Mouse (Mus musculus): Measurements from ENCODE around the gene Kcnq5. TPM values are rescaled to one million over a fixed set of nuclear protein-coding genes. Genes with fewer than 3 reads are reported as not detected.

Kcnq5 gene
- polyA plus RNA-seq, 1 experiment from 2014 or later: 2.4 TPM

DNA sequence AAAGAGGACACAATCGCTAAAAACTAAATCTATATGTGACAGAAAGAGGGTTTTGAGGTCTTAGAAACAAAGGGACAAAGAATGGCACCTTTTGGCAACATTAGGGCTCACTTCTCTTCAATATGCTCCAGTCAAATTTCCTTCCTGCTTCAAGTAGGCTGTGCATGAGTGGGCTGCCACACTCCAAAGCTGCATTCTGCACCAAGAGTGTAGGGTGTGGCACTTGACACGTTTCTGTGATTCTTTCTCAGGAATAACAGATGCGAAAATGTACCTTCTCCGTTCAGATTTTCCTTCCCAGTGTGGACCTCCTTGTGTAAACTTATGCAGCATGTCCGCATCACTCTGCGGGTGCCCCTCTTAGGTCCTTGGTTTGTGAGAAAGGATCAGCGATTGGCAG lies 455.1 kb downstream of the Kcnq5 start:
- H3K4me1 ChIP-seq (ENCODE audit: control insufficient read depth, insufficient read depth, low read length): no peaks in the 10 kb centered on the region
- WGBS: 88% methylated on average over 7 of the region's 7 CpGs
- H3K4me2 ChIP-seq (ENCODE audit: low read length): no peak overlapping the region
- no peaks in the 10 kb centered on the region for H3K9me3 ChIP-seq (replicated peaks; ENCODE audit: control insufficient read depth, low read length, poor library complexity, severe bottlenecking)
- H3K9ac ChIP-seq (ENCODE audit: low read depth, low read length): no peak overlapping the region
- no peaks in the 10 kb centered on the region for H3K27me3 ChIP-seq (ENCODE audit: control insufficient read depth, insufficient read depth, low read depth, low read length)
- no peak overlapping the region for H3K27ac ChIP-seq (ENCODE audit: low read length)
- H3K4me3 ChIP-seq (ENCODE audit: low read depth, low read length): no peak overlapping the region
- ATAC-seq: no peak
- no peaks in the 10 kb centered on the region for H3K36me3 ChIP-seq (ENCODE audit: control insufficient read depth, insufficient read depth, low read length)

DNA sequence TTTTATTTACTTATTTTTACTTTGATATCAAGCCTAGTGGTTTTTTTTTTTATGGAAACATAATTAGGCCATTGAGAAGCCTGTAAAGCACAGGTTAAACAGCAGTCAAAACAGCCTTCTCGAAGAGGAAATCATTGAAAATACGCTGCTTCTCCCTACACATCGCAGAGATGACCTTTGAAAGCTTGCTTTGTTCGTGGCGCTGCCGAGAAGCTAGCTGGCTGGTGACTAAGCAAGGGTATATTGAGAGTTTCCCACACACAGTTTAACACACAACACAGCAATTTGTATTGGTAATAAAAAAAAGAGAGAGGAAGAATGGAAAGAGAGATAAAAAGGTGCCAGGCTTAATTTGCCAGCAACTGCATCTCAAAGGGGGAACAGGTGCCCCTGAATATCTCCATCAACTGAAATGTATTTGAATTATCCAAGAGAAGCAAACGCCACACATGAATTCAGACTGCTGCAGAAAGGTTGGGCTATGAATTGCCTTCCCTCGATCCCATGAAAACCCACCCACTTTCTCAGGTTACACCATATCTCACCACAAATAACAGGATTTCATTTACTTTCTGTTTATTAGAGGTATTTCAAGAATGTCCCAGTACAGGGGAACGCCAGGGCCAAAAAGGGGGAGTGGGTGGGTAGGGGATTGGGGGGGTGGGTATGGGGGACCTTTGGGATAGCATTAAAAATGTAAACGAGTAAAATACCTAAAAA lies 461.8 kb downstream of the Kcnq5 start:
- Histone ChIP-seq H3K9me3 (replicated peaks; ENCODE audit: control insufficient read depth, low read length, poor library complexity, severe bottlenecking) (no peaks in the 10 kb centered on the region), H3K27me3 (ENCODE audit: control insufficient read depth, insufficient read depth, low read depth, low read length) (no peaks in the 10 kb centered on the region), H3K4me3 (ENCODE audit: low read depth, low read length) (no peak overlapping the region), H3K36me3 (ENCODE audit: control insufficient read depth, insufficient read depth, low read length) (no peaks in the 10 kb centered on the region), H3K4me1 (ENCODE audit: control insufficient read depth, insufficient read depth, low read length) (no peaks in the 10 kb centered on the region), H3K9ac (ENCODE audit: low read depth, low read length) (no peak overlapping the region), H3K27ac (ENCODE audit: low read length) (no peak overlapping the region), H3K4me2 (ENCODE audit: low read length) (no peak overlapping the region)
- 52% methylated on average over 10 of the region's 10 CpGs for WGBS
- ATAC-seq: no peak

DNA sequence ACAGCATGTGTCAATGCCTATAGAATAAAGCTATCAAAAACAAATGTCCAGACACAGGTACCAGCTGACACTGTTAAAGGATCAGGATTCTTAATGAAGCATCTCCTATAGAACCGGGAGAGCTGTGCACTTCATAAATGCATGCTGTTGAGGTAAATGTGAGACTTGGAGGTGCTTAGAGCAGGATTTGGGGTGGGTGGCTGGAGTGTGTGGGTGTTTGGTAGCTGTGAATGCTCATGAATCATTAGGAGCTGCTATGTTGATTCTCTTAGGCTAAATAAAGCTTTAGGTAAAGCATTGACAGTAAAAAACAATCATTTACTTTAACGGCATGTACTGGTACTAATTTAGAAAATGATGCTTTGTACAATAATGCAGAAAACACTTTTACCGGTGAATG lies 465.4 kb downstream of the Kcnq5 start:
- Histone ChIP-seq H3K4me2 (ENCODE audit: low read length) (no peak overlapping the region), H3K9me3 (replicated peaks; ENCODE audit: control insufficient read depth, low read length, poor library complexity, severe bottlenecking) (no peaks in the 10 kb centered on the region), H3K27me3 (ENCODE audit: control insufficient read depth, insufficient read depth, low read depth, low read length) (no peaks in the 10 kb centered on the region), H3K9ac (ENCODE audit: low read depth, low read length) (no peak overlapping the region), H3K36me3 (ENCODE audit: control insufficient read depth, insufficient read depth, low read length) (no peaks in the 10 kb centered on the region), H3K4me1 (ENCODE audit: control insufficient read depth, insufficient read depth, low read length) (no peaks in the 10 kb centered on the region), H3K27ac (ENCODE audit: low read length) (no peak overlapping the region), H3K4me3 (ENCODE audit: low read depth, low read length) (no peak overlapping the region)
- 89% methylated on average over 3 of the region's 3 CpGs for WGBS
- no peak for ATAC-seq

DNA sequence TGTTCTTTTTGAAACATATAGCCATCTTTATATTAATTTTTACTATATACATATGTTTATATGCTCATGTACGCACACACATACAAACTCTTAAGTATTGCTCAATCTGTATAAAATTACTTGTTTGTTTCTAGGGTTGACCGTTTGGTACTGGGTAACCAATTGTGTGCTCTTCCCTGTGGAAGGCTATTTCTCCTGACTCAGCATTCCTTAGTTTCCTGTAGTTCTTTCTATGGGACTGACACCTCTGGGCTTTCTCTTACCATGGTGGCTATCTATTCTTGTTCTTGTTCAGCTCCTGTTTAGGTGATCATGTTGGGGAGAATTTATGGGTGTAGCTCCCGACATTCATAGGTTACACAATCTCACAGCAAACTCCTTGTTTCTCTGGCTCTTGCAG lies 473.1 kb downstream of the Kcnq5 start:
- Histone ChIP-seq H3K9ac (ENCODE audit: low read depth, low read length) (no peak overlapping the region), H3K27me3 (ENCODE audit: control insufficient read depth, insufficient read depth, low read depth, low read length) (no peaks in the 10 kb centered on the region), H3K4me3 (ENCODE audit: low read depth, low read length) (no peak overlapping the region), H3K4me1 (ENCODE audit: control insufficient read depth, insufficient read depth, low read length) (no peaks in the 10 kb centered on the region), H3K9me3 (replicated peaks; ENCODE audit: control insufficient read depth, low read length, poor library complexity, severe bottlenecking) (no peaks in the 10 kb centered on the region), H3K4me2 (ENCODE audit: low read length) (no peak overlapping the region), H3K36me3 (ENCODE audit: control insufficient read depth, insufficient read depth, low read length) (no peaks in the 10 kb centered on the region), H3K27ac (ENCODE audit: low read length) (no peak overlapping the region)
- WGBS: 94% methylated on average over 3 of the region's 3 CpGs
- ATAC-seq: no peak

DNA sequence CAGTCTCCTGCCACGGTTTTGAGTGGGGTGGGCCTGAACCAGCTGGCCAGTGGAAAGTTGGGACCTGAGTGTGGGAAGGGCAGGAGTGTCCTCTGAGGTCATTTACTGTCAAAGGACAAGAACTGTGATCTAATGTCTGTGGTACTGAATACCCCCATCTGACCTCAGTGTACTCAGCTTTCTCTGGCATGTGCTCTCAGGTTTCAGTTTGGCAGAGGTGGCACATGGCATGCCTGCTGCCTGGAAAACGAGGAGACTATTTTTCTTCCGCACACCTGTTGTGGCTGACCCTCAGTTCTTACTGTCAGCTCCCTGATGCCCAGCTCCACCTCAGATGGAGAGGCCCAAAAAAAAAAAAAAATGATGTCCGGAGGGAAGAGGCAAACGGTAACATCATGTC lies 475.5 kb downstream of the Kcnq5 start:
- Histone ChIP-seq H3K4me2 (ENCODE audit: low read length) (no peak overlapping the region), H3K4me3 (ENCODE audit: low read depth, low read length) (no peak overlapping the region), H3K27me3 (ENCODE audit: control insufficient read depth, insufficient read depth, low read depth, low read length) (no peaks in the 10 kb centered on the region), H3K4me1 (ENCODE audit: control insufficient read depth, insufficient read depth, low read length) (no peaks in the 10 kb centered on the region), H3K27ac (ENCODE audit: low read length) (no peak overlapping the region), H3K9me3 (replicated peaks; ENCODE audit: control insufficient read depth, low read length, poor library complexity, severe bottlenecking) (no peaks in the 10 kb centered on the region), H3K36me3 (ENCODE audit: control insufficient read depth, insufficient read depth, low read length) (no peaks in the 10 kb centered on the region), H3K9ac (ENCODE audit: low read depth, low read length) (no peak overlapping the region)
- WGBS: 82% methylated on average over 5 of the region's 5 CpGs
- no peak for ATAC-seq

DNA sequence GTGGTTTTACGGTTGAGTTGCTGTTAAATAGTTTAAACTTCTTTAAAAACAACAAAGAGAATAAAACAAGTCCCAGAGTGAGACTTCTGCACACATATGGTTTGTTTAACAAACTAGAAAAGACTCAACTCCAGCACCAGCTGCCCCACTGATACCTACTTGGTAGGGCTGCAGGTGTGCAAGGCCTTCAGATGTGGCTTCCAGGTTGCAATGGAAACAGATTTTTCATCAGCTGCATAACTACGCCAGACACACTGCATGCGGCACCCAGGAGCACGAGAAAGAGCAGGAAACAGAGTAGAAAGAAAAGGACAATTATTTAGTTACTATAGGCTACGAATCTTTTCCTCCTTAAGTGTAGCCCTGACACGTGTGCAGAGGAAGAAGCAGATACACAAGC lies 492.4 kb downstream of the Kcnq5 start:
- no peak overlapping the region for H3K4me3 ChIP-seq (ENCODE audit: low read depth, low read length)
- no peak overlapping the region for H3K4me2 ChIP-seq (ENCODE audit: low read length)
- WGBS: 93% methylated on average over 6 of the region's 6 CpGs
- no peaks in the 10 kb centered on the region for H3K36me3 ChIP-seq (ENCODE audit: control insufficient read depth, insufficient read depth, low read length)
- no peaks in the 10 kb centered on the region for H3K27me3 ChIP-seq (ENCODE audit: control insufficient read depth, insufficient read depth, low read depth, low read length)
- H3K9ac ChIP-seq (ENCODE audit: low read depth, low read length): no peak overlapping the region
- no peaks in the 10 kb centered on the region for H3K9me3 ChIP-seq (replicated peaks; ENCODE audit: control insufficient read depth, low read length, poor library complexity, severe bottlenecking)
- H3K4me1 ChIP-seq (ENCODE audit: control insufficient read depth, insufficient read depth, low read length): no peaks in the 10 kb centered on the region
- no peak overlapping the region for H3K27ac ChIP-seq (ENCODE audit: low read length)
- no peak for ATAC-seq

DNA sequence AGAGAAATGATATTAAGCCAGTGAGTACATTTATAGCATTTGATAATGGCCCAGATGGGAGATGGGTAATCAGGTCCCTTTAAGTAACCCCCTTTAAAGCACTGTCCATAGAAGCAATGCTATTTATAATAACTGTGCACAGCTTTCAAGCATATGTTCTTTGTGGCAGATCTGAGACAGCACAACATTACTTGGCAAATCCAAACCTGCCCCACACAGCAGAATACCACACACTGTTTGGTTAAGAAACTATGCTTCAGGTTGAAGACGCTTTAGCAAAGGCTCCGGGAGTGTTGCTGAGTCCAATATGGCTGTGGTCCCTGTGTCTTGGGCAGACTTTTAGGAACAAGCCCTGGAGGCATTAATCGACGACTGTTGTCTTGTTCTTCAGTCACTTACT lies 495.3 kb downstream of the Kcnq5 start:
- no peaks in the 10 kb centered on the region for H3K36me3 ChIP-seq (ENCODE audit: control insufficient read depth, insufficient read depth, low read length)
- H3K4me2 ChIP-seq (ENCODE audit: low read length): no peak overlapping the region
- no peaks in the 10 kb centered on the region for H3K4me1 ChIP-seq (ENCODE audit: control insufficient read depth, insufficient read depth, low read length)
- no peak for ATAC-seq
- no peaks in the 10 kb centered on the region for H3K27me3 ChIP-seq (ENCODE audit: control insufficient read depth, insufficient read depth, low read depth, low read length)
- no peaks in the 10 kb centered on the region for H3K9me3 ChIP-seq (replicated peaks; ENCODE audit: control insufficient read depth, low read length, poor library complexity, severe bottlenecking)
- no peak overlapping the region for H3K4me3 ChIP-seq (ENCODE audit: low read depth, low read length)
- H3K9ac ChIP-seq (ENCODE audit: low read depth, low read length): no peak overlapping the region
- H3K27ac ChIP-seq (ENCODE audit: low read length): no peak overlapping the region
- WGBS: 90% methylated on average over 4 of the region's 4 CpGs

DNA sequence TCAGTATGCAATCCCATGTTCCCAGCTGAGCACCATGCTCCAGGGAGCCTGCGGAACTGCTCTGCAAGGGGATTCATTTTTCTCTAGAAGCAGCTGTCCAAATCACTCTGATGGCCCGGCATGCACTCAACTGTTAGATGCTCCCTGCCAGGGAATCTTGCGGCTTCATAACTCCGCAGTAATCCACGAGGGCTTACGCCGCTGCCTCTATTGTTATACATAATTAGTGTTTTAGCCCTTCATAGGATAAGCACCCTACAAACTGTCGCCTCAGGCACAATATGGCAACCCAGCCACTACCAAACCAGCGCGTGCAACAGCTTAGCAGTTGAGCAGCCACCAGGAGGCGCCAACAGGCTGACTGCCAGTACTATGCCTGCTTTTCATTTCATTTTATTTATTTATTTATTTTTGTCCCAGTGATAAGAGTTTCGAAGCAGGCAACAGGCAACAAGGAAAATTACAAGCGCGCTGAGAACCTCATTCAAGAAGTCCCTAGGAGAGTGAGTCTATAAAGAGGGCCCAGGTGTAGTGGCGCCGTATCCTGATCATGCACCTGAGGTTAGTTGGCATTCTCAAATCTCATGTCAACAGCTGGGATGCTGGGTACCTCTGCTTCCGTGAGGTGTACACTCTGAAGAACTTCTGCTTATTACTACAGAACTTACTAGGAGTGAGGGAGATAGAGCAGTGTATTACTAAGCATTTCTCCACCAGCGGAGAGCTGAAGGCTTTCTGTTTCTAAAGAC lies 500.6 kb downstream of the Kcnq5 start:
- no peaks in the 10 kb centered on the region for H3K27me3 ChIP-seq (ENCODE audit: control insufficient read depth, insufficient read depth, low read depth, low read length)
- H3K9ac ChIP-seq (ENCODE audit: low read depth, low read length): peak overlapping the region; percentile 25; the same call in 1 of the 2 replicates
- H3K4me2 ChIP-seq (ENCODE audit: low read length): peak overlapping the region; percentile 48
- H3K9me3 ChIP-seq (replicated peaks; ENCODE audit: control insufficient read depth, low read length, poor library complexity, severe bottlenecking): no peaks in the 10 kb centered on the region
- no peaks in the 10 kb centered on the region for H3K4me1 ChIP-seq (ENCODE audit: control insufficient read depth, insufficient read depth, low read length)
- ATAC-seq: peak; percentile 93
- peak overlapping the region; percentile 16; the same call in 1 of the 2 replicates for H3K4me3 ChIP-seq (ENCODE audit: low read depth, low read length)
- no peak overlapping the region for H3K27ac ChIP-seq (ENCODE audit: low read length)
- no peaks in the 10 kb centered on the region for H3K36me3 ChIP-seq (ENCODE audit: control insufficient read depth, insufficient read depth, low read length)
- 41% methylated on average over 18 of the region's 18 CpGs for WGBS

DNA sequence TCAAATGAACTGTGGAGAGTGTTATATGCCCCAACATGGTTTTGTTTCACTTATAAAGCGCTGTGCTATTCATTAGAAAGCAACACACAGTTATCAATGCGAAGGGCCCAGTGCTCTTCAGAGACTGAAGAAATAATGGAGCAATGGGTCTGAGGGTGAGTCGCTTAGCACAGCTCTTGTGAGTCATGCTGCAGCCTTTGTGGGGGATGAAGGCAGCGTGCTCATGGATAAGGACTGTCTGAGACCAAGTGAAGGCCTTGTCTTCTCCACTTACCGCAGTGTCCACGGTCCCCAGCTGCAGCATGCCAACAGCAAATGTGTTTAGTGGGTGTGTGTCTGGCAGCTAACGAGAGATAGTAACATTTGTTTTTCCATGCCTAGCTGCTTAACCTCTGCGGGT lies 503.2 kb downstream of the Kcnq5 start:
- no peaks in the 10 kb centered on the region for H3K36me3 ChIP-seq (ENCODE audit: control insufficient read depth, insufficient read depth, low read length)
- WGBS: 95% methylated on average over 8 of the region's 8 CpGs
- no peak overlapping the region for H3K27ac ChIP-seq (ENCODE audit: low read length)
- no peak overlapping the region for H3K4me3 ChIP-seq (ENCODE audit: low read depth, low read length)
- H3K9me3 ChIP-seq (replicated peaks; ENCODE audit: control insufficient read depth, low read length, poor library complexity, severe bottlenecking): no peaks in the 10 kb centered on the region
- ATAC-seq: no peak
- H3K4me2 ChIP-seq (ENCODE audit: low read length): no peak overlapping the region
- no peaks in the 10 kb centered on the region for H3K27me3 ChIP-seq (ENCODE audit: control insufficient read depth, insufficient read depth, low read depth, low read length)
- H3K4me1 ChIP-seq (ENCODE audit: control insufficient read depth, insufficient read depth, low read length): no peaks in the 10 kb centered on the region
- H3K9ac ChIP-seq (ENCODE audit: low read depth, low read length): no peak overlapping the region
